Mouse (Mus musculus) left cerebral cortex, postnatal 4 days (tissue): ENCODE data around the gene Fam243. TPM values are rescaled to one million over a fixed set of nuclear protein-coding genes. Genes with fewer than 3 reads are reported as not detected.

ENCODE experiments used
- DNase-seq: peaks from one replicate; pipeline ENCODE4 v3.0.0-alpha.2; 2022
- intact Hi-C: fragments of 180-260 bp; cut with DNase I; formaldehyde crosslinking; loops from one replicate; pipeline ENCODE4 v1.15.1; 2025
- total RNA-seq, 2 experiments: library from RNA; stranded (reverse); gene quantifications; 2 replicates each; pipeline ENCODE4 v1.2.3; 2021

Fam243 gene
- not detected for total RNA-seq

DNA sequence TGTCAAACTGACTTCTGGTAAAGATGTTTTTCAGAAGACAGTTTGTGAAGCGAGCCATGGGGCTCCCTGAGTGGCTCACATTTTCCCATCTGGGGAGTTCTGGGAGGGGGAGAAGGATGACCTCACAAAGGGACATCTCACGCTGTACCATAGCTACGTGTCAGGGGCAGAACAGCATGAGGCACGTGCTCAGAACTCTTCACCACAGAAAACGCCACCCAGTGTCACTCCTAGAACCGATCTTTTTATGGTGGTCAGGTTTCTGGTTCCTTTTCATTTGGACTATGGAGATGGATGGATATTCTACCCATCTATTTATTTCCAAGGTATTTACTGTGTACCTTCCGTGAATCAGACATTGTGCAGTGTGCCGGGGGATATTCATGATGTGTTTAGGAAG, at the start of gene Fam243:
Gene Fam243, minus strand, starts transcription at position 101 of the 400 bp plus-strand sequence.
- intact Hi-C loops = no loop called here
- no peak for DNase-seq

DNA sequence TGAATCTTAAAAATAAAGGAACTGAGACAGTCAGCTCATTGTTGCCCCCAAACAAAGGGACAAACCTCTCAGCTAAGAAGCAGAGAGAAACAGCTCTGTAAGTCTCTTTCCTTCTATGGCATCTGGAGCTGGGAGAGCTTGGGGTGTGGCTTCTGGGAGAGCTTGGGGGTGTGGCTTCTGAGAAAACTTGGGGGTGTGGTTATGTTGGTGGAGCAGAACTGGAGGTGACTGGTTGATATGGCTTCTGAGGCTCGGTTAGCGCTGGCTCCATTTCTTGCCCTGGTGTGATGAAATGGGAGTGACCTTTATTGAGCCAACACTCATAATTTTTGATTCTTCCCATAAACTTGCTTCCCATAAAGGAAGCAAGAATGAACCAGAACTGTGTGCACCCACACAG, 48.0 kb upstream of the Fam243 start:
- intact Hi-C loops = no loop called here
- no peak for DNase-seq

DNA sequence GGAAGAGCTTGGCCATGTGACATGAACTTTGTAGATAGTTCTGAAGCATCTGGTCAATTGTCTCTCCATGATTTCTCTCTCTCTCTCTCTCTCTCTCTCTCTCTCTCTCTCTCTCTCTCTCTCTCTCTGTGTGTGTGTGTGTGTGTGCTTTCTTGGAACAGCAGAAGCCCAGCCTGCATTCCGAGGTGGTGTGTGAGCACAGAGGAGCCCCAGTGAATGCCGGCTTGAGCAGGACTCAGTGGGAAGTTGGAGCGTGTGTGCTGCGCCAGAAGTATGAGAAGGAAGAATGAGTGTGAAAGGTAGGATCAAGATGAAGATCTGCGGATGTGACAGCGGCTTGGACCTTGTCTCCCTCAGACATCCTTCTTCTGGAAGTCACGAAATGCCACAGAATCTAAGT, 44.2 kb upstream of the Fam243 start:
- no peak for DNase-seq
- intact Hi-C loops = no loop called here

DNA sequence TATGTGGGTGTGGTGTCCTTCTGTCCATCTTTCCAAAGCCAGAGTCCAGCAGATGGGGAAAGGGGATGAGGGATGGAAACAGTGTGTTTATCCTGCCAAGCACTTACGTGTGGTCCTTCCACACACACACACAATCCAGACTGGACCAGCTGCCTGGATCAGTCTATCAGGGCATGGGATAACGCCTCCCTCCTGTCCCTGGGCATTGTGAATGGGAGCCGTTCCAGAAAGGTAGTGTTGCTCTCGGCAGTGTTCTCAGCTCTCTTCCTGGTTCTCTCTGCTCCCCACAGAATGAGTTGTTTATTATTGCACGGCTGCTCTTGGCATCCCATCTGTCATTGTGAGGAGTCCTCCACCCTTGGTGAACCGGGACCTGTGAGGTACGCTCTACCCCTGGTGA, 39.5 kb upstream of the Fam243 start:
- intact Hi-C loops = no loop called here
- peak; percentile 54 for DNase-seq

DNA sequence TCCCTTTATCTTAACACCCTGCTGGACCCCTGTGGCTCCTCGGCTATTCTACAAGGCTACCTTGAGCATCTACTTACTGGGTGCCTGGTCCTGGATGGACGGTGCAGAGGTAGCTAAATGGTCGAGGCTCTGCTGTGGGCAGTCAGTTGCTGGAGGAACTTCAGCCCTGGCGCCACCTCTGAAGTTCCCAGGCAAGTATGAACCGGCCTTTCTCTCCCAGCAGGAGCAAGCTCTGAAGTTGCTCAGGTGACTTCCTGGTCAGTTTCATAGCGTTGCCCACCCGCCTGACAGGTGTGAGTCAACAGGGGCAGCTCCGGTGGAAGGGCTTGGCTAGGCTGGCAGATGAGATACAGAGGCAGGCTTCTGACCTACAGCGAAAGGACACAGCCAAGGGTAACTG, 38.0 kb upstream of the Fam243 start, which contains the start of gene Kcne1:
Gene Kcne1, minus strand, starts transcription at position 240 of the 400 bp plus-strand sequence.
- intact Hi-C loops = no loop called here

DNA sequence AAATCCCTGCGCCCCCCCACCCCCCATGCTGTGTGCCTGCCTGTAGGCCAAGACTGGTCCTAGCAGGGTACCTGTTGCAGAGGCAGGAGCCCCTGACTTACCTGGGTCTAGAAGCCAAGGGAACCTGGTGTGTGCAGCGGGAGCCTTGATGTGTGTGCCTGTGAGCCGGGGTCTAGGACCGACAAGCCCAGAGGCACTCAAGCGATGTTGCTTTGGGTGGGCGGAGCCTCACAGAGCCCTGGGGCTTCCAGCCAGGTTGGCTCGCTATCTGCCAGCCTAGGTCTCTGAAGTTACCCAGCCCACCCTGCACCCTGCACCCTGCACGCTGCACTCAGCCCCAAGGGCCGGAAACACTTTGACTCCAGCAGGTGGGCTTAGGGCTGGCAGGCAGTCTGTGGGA, 37.5 kb upstream of the Fam243 start:
- DNase-seq = peak; percentile 34
- intact Hi-C loops = no loop called here

More for the DNA sequence above, 38.0 kb upstream of the Fam243 start, which contains the start of gene Kcne1:
- no peak for DNase-seq

DNA sequence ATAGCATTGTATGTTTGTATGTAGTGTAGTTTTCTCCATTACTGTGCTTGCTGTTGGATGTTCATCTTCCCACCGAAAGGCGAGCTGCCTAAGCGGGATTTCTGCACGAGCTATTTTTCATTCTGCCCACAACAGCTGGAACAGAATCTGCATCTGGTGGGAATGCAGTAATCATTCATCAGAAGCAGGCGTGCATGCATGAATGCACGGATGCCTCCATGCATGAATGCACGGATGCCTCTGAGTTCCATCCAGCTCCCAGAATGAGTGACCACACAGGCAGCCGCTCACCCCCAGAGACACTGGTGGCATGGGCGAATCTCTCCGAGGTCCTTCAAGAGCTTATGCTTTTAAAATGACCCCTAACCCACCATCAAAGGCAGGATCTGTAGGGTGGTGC, 36.3 kb upstream of the Fam243 start:
- intact Hi-C loops = no loop called here
- no peak for DNase-seq

DNA sequence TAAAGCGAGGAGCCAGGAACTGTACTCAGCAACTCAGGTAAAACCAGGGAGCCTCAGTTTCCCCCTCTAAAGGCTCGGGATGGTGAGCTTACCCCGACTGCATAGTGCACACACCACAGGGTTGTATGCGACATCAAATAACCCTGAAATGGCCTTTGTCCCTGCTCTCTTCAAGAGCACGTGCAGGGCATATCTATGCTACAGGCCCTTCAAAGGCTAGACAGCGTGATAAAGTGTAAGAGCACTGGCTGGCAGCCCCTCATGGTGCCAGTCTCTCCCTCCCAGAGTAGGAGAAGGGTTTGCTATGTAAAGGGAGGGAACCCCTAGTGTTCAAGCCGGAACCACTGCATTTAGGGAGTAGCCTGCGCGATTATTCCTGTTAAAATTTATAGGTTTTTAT, 35.8 kb upstream of the Fam243 start:
- no peak for DNase-seq
- intact Hi-C loops = no loop called here

DNA sequence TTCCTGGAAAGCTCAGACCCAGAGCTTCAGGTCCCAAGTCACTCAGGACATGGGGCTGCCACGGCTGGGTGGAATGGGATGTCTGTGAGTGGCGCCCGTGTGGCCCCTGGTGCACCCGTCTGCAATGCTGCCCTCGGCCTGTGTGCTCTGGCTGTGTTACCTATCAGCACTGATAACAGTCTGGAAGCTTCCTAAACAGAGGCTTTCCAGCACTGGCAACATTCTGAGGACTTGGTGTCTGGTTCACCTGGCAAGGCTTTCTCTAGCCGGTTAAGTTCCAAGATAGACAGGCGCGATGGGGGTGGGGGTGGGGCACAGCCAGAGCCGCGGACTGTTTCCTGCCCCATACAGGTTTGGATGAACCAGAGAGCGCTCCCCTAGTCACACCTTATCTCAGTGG, 34.7 kb upstream of the Fam243 start:
- DNase-seq = no peak
- intact Hi-C loops = no loop called here

DNA sequence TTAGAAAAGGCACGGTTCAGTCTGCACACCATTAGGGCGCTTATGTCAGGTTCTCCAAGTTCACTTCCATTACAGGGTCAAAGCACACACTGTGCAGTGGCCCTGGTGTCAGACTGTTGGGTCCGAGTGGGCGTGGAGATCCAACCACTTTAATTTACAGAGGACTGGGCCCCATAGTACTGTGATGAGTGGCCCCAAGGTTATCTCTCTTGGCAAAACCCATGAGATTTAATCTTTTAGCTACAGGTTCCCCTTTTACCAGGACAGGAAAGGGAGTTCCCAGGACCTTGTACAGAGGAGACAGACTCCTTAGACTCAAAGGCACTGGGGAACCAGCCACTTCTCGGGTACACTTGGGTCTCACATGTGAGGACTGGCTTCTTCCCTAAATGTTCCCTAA, 34.1 kb upstream of the Fam243 start:
- DNase-seq = no peak
- intact Hi-C loops = no loop called here

DNA sequence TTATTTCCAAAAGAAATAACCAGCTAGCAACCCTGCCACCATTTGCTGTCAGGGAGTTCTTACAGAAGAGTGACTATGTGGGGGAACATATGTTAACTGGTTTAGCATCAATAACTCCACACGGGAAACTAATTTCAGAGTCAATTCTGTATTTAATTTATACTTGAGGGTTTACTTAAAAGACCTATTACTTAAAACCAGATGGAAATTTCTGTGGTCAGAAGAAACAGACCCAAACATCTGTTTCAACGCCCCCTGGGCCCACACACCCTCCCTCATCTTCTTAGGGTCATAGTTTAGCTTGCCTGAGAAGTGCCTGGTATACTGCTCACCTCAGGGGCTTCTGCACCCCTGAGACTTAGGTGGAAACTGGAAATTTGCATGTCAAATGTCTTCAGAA, 32.7 kb upstream of the Fam243 start:
- DNase-seq = no peak
- intact Hi-C loops = no loop called here

DNA sequence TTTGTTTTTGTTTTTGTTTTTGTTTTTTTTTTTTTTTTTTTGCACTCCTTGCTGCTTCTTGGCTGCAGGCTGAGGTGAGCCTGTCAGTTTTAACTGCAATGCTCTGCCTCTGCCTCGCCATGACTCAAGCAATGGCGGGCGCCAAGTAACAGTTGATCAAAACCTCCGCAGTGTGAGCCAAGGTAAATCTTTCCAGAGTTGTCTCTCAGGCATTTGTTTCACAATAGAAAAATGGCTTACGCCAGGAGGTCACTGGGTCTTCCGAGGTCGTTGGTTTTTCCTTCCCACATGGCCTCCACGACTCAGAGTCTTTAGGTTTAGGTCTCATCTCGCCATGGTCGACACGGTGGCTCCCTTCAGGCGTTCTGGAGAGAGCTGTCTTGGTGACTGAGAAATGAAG, 32.1 kb upstream of the Fam243 start:
- no peak for DNase-seq
- intact Hi-C loops = no loop called here

DNA sequence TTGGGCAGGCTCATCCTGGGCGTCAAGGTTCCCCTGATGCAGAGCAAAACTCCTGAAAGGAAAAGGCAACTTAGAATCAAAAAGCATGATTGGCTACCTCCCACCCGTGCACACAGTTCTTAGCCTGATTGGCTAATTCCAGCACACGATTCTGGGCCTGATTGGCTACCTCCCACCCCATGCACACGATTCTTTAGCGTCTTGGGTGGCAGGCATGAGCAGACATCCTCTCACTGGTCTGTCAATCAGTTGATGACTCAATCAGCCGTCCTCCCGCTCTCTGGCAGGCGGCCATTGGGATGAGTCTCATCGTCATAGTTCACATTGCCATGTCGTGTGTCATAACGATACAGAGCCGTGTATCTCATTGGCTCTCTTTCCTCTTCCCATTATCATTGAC, 27.7 kb upstream of the Fam243 start:
- intact Hi-C loops = loop anchor here (10.0 kb wide), 1 partner anchor 1106 kb away; no protein-coding TSS in a partner anchor
- DNase-seq = peak; percentile 82

DNA sequence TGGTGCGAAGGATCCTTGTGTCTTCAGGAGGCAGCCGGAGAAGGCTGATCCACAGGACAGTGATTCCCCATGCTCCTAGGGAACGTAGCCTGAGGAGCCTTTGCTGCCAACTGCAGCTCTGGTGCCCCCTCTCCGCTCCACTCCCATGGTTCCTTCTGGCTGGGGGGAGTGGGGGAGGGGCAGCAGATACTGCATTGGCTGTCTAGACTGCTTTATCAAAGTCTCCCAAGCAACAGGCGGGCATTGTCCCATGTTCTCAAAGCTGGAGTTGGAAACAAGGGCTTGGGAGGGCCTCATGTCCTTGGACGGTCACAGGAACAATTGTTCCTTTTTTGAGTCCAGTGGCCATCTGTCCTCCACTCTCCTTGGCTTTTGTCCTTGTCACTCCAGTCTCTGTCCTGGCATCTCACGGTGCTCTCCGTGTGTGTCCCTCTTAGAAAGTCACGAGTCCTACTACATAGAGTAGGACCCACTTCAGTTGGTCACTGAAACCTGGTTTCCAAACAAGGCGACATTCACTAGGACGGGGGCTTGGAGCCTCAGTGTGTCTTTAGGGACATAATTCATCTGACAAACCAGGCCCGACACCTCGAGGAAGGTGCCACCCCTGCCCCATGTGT, 25.2 kb upstream of the Fam243 start:
- peak; percentile 70 for DNase-seq
- intact Hi-C loops = loop anchor here (10.0 kb wide), 1 partner anchor 1108 kb away; no protein-coding TSS in a partner anchor

DNA sequence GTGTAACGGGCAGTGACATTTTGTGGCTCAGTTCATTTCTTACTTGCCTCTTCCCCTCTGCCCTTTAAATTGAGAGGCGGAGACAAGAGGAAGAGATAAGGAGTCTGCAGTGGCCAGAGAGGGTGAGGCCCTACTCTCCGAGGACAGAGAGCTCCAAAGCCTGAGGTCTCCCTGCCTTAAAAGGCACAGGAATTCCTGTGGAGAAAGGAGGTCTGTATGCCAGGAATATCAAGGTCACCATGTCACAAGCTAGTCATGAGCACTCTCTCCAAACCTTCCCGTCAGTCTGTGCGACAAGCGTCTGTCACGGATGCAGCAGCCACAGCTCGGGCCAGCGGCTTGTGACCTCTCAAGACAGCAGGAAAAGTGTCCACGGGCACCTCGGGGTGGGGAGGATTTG, 23.9 kb upstream of the Fam243 start:
- intact Hi-C loops = loop anchor here (10.0 kb wide), 1 partner anchor 1110 kb away; no protein-coding TSS in a partner anchor
- no peak for DNase-seq

DNA sequence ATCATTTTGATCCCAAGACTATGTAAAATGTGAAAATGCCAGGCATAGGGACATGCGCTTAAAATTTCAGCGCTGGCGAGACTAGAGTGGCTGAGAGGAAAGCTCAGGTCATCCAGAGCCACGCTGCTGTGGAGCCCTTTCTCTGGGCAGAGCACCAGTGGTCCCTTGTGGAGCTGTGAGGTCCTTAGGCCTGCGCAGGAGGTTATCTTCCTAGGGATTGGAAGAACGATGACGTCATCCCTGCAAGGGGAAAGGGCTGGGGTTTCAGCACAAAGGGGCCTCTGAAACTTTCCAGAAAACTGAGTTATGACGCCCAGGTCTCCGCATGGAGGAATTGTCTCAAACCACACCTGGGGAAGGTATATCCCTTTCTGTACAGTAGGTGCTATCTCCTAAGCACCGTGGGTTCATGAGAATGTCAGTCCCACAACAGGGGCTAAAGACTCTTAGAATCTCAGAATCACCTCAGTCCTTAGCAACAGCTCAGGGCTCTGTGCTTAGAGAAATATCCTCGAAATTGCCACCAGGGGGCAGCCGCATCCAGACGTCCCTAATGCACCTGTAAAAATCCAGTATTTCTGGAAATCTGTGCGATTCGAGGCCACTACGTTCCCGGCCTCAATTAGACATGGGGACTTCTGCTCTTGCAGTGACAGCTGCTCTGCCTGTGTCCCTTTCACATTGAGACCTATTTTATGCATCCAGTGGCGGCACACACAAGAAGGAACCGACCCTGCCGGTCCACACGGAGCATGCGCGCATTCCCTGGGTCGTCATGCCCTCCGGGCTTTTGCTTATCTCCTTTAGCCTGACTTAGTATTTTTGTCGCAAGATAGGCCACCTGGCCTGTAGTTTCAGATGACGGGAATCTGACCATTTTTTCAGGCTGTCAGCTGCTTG, 19.6 kb upstream of the Fam243 start:
- intact Hi-C loops = loop anchor here (5.0 to 10.0 kb wide), 2 partner anchors 106 to 1114 kb away; no protein-coding TSS in a partner anchor
- DNase-seq = peak; percentile 79

DNA sequence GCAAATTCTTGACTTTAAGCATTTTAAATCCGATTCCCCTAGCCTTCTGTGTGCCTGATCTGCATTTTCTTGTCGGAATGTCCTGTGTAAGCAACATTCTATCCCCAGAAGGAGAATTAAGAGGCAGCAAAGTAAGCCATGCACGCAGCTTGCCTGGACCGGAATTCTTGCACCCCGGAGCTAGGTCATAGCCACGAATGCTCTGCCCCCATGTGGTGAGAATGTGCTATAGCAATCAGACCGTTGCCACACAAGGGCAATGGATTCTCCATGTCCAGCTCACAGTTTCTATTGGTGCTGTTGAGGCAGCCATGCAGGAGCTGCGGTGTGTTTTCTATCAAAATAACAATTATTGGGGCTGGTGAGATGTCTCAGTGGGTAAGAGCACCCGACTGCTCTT, 15.0 kb upstream of the Fam243 start:
- peak; percentile 79 for DNase-seq
- intact Hi-C loops = loop anchor here (5.0 kb wide), 1 partner anchor 126 kb away; no protein-coding TSS in a partner anchor

DNA sequence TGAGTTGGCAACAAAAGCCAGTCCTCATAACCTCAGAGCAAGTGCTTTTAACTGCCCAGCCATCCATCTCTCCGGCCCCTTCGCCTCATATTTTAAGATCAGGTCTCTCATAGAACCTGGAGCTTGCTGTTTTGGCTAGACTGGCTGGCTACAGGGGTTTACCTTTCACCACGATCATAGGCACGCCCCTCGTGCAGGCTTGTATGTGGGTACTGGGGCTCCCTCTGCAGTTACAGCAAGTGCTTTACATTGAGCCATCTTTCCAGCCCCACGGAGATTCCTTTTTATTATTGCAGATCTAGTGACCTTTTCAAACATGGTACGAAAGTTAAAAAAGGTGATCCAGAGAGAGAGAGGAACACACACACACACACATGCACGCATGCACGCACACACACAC, 13.4 kb upstream of the Fam243 start:
- no peak for DNase-seq
- intact Hi-C loops = no loop called here

DNA sequence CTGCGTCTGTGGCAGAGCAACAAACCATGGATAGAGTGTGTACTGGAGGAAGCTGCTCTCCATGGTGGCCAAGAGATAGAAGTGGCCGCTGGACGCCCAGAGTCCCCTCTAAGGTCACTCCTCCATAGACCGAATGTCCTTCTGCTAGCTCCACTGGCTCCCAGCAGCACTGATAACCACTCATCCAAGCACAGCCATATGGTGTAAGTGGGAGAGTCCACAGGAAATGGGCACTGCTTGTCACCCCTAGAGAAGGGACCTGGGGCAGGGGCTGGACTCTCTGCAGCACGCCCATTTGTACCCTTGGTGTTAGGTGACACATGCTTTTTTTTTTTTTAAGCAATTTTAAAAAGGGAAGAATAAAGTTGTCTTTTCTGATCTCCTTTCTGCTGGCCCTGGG, 9.7 kb upstream of the Fam243 start:
- intact Hi-C loops = no loop called here
- no peak for DNase-seq

DNA sequence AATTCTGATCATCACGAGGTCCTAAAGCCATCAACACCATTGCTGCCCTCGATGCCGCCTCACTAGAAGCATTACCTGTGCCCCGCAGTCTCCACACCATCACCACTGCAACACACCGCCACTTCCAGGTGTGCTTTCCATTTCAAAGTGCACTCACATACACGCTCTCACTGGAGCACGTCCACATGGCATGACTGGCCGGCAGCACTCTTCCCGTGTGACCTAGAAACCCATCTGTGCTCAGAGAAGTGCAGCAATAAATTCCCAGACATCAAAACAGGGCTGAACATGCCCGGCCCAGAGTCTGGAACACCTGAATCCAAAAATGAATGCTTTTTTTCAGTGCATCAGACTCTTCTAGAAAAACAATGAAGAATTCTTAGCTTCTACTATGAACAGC, 6.7 kb upstream of the Fam243 start:
- DNase-seq = no peak
- intact Hi-C loops = no loop called here

DNA sequence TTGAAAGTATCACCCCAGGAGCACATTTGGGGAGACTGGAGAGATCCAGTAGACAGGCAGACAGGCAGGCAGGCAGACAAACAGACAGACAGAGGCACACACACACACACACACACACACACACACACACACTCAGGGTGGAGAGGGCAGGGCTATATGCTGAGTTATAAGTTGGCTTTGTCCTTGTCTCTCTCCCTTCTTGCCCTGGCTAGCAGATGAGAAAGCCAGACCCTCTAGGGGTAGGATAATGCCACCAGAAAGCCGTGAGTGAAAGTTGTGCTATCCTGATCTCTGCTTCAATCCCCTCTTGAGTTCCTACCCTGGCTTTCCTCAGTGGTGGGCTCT, 3.8 kb upstream of the Fam243 start:
- intact Hi-C loops = no loop called here
- no peak for DNase-seq
